Mouse (Mus musculus) megakaryocyte, embryonic 14.5 days (primary cell): ENCODE data around the gene Samd1.

ENCODE experiments used
- FLI1 ChIP-seq: IDR thresholded peaks from 2 replicates; pipeline ENCODE4 v1.6.1; 2012; ENCODE audit warnings: low read length, inconsistent platforms, mixed read lengths
- GATA1 ChIP-seq: IDR thresholded peaks from 3 replicates; pipeline ENCODE4 v1.6.1; 2012; ENCODE audit warnings: mixed read lengths, low read length, inconsistent platforms, borderline replicate concordance

- TF ChIP-seq GATA1 (no peak), FLI1 (no peak)
Measured at GRCm38 (mm10) chr8:83971121-83971520, 26.4 kb upstream of the Samd1 start.
